Mouse (Mus musculus) cortical plate, adult 2 months (tissue): ENCODE results near the gene Hist1h4h.
"Not testable (repeated sequence)": the region's sequence is repeated elsewhere in the genome, so short reads cannot be mapped to it uniquely, and the experiment has no call there.

Experiments
- CTCF ChIP-seq: fragments of 200-500 bp; IDR thresholded peaks from 2 replicates; pipeline ENCODE4 v1.5.1; 2011; ENCODE audit warnings: mild to moderate bottlenecking, control low read depth, low read length; ENCODE audit not compliant: insufficient read depth; ENCODE audit errors: extremely low read depth
- POLR2A ChIP-seq: fragments of 200-500 bp; IDR thresholded peaks from 2 replicates; pipeline ENCODE4 v1.6.1; 2011; ENCODE audit warnings: mild to moderate bottlenecking, low read length, control low read depth; ENCODE audit not compliant: insufficient read depth; ENCODE audit errors: extremely low read depth

DNA sequence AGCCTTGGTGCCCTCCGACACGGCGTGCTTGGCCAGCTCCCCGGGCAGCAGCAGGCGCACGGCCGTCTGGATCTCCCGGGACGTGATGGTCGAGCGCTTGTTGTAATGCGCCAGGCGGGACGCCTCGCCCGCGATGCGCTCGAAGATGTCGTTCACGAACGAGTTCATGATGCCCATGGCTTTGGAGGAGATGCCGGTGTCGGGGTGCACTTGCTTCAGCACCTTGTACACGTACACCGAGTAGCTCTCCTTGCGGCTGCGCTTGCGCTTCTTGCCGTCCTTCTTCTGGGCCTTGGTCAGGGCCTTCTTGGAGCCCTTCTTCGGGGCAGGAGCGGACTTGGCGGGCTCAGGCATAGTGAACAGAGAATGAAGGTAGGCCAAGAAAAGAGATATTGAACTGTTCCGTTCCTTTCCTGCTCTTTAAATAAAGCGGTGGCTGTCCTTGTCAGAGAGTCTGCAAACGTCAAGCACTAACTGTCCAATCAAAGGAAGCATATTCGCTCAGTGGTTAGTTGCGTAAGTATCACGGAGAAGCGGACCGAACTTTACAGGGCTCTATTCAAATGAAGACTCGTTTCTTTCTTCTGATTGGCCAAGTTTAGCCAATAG lies 12.3 kb downstream of the Hist1h4h start, which contains the start of gene Hist1h2bh:
- TF ChIP-seq POLR2A: peak; percentile 73; the same call in 1 of the 2 replicates
- not testable (repeated sequence) for TF ChIP-seq CTCF
